Mouse (Mus musculus): ENCODE data around the gene Fam135a.

- no peak for TF ChIP-seq POLR2A (IDR thresholded peaks at IDR 0.05; ENCODE audit: extremely low read depth, insufficient read depth, low read length)
- no peak for TF ChIP-seq CTCF (IDR thresholded peaks at IDR 0.05; ENCODE audit: low read depth, low read length)
These were observed 44.4 kb downstream of the Fam135a start for GRCm38 (mm10) chr1:24055706-24056105.
